Mouse (Mus musculus) cerebellum, postnatal 36 days (tissue): ENCODE measurements at regions not wholly inside any gene's neighbourhood (a gene's known extent, or its start where the extent isn't known, plus 50 kb on each side); places are given as distances from the start of the nearest gene placed in this dataset.

Experiments used
- DNase-seq, 2 experiments: peaks; one replicate each; pipeline ENCODE4 v3.0.0; 2021 to 2022; ENCODE audit warnings: mixed read lengths in 2 of 2

DNA sequence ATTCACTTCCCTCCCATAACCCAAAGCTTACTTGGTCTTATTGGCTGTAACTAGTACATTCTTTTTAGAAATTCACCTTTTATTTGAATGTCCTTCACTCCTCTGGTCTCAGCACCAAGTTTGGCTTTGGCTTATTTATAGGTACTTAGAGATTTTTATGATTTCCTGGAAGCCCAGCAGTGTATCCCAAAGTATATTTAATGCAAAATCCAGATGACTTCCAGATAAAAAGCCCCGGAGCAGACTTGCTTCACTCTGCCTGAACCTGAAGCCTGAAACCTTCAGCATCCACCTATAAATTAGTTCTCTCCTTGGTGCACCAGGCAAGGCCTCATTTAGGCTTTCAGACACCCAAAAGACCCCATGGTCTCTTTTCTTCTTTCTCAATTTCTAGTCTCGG lies 250.8 kb downstream of the Tle4 start:
- DNase-seq = no peak

DNA sequence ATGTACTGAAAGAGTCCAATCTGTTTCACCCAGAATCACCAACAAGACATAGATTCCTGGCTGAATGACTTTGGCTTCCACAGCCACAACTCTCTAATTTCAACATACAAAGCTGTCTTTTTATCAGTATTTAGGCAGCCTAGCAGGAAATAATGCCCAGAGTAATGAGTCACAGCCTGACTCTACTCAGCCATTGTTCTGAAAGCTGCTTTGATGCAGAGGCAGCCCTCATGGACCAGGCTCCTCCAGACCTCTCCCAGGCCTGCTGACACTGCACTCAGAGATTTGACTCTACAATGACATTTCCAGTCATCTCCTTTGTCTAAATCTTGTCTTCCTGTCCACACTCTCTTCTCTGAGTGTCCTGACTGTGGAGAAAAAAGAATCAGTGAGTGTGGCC lies 250.4 kb downstream of the Tle4 start:
- DNase-seq = no peak

DNA sequence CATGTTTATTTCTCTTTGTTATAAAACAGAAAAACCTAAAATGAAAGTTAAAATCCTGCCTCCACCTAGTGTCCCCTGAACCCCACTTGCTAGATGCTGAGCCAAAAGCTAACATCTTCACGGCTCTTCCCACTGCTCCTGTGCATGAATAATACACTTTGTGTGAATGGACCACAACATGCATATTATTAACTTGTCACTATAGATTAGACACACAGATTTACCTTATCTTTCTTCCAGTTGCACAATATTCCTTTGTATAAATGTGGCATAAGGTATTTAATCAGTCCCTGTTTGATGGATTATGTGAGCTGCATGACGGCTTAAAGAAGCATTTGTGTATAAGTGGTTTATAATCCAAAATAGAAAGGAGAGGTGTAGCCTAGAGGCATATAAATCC lies 248.1 kb downstream of the Tle4 start:
- no peak for DNase-seq

DNA sequence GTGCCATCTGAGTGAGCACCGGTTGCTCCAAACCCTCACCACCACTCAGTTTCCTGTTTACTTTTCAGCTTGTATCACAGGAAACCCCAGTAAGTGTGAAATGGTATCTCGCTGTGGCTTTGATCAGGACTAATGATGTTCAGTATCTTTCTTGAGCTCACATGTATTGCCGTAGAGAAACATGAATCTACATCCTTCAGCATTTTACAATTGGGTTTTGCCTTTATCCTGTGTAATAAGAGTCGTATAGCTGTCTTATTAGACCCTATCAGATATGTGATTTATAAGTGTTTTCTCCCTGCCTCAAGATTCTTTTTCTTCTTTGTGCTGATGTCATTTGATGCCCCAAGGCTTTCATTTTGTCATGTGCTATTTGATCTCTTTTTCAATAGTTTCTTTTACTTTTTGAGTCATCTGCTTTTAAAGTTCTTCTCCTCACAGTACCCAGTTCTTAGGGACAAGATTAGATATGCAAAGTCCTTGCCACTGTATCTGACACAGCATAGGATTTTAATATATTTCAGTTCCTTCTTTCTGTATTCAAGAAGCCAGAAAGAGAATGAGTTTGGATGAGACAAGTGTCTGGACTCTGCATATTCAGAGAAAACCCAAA lies 246.0 kb downstream of the Tle4 start:
- no peak for DNase-seq

DNA sequence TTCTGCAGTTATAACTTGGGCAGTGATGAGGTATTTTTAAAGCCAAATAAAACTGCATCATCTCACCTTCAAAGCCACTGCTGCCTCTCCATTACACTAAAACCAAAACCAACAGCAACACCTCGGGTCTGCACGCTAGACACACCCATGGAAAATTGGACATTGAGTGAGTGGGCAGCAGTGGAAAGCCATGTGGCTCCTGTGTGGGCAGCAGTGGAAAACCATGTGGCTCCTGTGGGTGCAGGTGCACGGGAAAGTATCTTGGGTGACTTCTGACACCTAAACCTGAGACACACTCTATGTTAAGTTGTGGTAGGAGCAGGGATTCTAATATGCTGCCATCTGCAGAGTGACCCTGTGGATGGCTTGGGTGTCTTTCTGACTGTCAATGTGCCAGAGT lies 245.3 kb downstream of the Tle4 start:
- DNase-seq = no peak

DNA sequence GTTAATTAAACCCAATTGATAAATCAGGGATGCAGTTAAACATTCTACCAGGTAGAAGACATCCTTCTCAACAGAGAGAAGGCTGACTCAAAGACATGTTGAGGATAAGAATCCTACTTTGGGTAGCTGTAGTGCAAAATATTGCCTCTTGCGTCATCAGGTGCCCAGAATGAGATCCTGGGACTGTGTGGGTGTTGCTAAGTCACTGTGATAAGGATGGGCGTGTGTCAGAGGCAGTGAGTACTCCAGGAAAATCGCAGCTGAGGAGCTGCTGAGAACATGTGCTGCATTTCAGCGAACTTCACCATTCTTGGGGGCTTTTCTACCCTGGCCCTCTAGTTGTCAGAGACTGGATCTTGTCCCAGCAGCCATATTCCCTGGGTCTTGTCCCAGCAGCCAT lies 244.7 kb downstream of the Tle4 start:
- no peak for DNase-seq

DNA sequence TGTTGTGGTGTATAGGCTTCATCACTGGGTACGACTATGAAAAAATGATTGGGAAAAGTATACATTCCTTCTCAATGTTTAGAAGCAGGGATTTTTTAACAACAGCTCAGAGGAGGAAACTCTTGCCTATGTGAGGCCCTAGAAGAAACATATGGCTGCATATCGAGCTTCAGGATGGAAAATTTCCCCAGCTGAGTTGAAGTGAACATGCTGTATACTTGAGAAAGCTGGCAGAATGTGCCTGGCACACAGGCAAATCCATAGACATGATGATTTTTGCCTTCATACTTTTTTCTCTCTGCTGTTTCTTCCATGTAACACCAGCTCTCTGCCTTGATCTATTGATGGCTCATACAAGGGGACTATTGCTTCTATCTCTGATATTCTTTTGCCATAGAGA lies 242.7 kb downstream of the Tle4 start:
- no peak for DNase-seq

DNA sequence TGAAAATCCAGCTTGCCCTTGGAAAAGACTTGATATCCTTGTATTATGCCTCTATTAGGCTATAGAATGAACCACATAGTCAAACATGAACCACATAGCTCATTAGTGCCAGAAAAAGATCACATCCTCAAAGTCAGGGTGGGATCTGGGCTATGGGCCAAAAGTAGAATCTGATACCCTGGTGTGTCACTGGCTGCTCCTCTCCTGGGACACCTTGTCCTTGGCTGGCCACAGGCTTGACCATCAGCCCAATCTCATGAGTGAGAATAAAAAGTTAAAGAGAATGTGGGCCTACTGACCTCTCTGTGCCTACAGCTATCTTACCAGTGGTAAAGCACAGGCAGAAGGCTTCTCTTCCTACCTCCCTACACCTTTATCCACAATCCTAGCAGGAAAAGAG lies 241.9 kb downstream of the Tle4 start:
- no peak for DNase-seq

DNA sequence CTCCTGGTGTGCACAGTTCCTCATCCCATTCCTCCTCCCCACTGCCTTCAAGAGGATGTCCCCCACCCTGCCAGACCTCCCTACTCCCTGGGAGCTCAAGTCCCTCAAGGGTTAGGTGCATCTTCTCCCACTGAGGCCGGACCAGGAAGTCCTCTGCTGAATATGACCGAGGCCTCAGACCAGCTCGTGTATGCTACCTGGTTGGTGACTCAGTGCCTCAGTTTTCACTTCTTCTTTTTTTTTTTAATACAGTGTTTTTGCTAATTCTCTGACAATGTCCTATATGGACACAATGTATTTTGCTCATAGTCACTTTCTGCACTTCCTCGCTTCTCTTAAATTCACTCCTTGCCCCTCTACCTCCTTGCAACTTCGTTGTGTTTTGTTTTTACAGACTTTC lies 237.2 kb downstream of the Tle4 start:
- no peak for DNase-seq

DNA sequence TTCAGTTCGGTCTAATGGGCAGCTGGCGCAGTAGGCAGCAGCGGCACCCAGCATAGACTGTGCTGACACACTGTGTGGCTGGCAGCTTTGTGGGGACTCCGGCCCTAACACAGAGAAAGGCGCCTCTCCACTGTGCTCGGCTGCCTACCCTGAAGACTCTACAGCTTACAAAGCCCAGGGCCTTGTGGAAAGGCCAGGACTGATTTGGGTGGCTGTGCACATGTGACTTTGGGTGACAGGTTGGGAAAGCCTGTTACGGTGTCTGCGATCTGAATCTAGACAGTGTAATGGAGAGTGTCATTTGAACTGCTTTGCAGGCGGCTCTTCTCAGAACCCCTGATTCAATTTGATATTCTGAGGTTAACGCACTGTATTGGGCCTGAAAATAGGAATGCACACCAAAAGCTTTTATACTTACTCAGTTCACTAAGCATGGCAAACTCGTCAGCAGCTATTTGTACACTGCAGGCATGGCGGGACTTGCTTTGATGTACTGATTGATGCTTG lies 228.7 kb downstream of the Tle4 start:
- no peak for DNase-seq

DNA sequence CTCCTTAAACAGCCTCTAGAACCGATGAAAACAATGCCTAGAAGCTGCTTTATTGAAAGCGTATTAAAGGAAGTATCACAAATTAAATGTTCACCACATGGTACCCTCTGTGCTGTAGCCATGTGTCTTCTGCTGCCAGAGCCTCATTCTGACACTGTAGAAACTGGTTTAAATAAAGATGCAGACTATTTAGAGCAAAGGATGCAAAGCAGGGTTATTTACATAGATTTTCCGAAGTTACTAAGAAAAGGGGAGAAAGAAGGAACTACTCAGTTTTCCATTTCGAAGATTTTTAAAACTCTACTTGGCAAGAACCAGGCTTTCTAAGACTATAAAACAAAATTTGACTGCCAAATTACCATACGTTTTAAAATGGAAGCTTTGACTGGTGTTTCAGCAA lies 226.5 kb downstream of the Tle4 start:
- DNase-seq = no peak

DNA sequence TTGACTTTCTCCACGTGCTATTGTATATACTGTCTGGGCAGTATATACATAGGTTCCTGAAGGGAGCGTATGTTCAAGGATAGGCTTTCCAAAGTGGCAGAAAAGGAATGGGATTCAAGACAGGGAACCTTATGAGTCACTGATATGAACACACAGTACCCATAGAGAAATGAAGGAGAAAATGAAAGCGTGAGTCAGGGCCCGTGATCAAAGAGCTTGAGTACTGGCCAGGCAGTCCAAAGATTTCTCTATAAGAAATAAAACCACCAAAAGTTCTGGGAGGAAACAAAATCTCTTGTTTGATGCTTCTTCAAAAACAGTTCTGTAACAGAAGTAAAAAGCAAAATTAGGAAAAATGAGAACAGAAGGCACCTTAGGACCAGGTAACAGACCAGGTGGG lies 223.9 kb downstream of the Tle4 start:
- no peak for DNase-seq

DNA sequence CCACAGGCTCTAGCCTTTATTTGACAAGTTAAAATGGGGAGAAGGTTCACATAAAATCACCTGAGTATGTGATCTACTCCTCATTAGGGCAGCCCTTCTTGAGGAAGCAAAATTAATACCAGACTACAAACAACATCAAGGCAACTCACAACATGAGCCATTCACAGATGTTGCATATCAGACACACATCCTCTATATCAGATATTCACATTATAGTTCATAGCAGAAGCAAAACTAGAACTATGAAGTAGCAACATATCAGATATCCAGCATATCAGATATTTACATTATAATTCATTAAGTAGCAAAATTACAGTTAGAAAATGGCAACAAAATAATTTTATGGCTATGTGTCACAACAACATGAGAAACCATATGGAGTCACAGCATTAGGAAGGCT lies 217.0 kb downstream of the Tle4 start:
- no peak for DNase-seq

DNA sequence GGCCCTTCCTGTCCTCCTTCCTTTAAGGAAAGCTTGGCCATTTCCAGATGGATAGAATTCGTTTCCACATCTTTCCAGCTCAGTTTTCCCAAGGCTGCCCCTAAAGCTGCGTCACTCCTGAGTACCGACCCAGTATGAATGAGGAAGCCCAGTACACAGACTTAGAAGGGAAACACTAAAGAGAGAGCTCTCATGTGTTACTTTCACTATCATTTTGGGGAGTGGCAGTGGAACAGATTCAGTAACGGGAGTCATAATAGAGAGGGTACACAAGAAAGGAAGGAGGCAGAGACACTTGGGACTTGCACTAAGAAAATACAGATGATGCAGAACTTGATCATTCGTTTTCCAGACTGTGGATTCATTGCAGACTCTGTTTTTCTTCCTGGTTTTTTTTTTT lies 210.1 kb downstream of the Tle4 start:
- no peak for DNase-seq

DNA sequence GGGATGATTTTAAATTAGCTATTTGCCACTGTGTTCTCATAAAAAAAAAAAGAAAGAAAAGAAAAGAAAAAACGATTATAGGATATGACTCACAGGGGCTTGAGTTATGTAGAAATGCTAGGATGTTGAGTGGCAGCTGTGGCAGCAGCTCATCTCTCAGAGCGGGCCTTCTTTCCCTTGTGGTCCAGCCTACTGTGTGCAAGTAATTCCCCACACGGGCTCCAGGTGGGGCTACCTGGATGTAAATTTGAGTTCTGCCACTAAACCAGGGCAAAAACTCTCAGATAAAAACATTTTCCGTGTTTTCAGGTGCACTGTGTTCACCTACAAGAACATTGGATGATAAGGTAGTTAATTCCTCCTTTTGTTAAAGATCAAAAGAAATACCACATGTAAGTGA lies 209.3 kb downstream of the Tle4 start:
- DNase-seq = peak in 1 of 2 experiments; percentile 4

DNA sequence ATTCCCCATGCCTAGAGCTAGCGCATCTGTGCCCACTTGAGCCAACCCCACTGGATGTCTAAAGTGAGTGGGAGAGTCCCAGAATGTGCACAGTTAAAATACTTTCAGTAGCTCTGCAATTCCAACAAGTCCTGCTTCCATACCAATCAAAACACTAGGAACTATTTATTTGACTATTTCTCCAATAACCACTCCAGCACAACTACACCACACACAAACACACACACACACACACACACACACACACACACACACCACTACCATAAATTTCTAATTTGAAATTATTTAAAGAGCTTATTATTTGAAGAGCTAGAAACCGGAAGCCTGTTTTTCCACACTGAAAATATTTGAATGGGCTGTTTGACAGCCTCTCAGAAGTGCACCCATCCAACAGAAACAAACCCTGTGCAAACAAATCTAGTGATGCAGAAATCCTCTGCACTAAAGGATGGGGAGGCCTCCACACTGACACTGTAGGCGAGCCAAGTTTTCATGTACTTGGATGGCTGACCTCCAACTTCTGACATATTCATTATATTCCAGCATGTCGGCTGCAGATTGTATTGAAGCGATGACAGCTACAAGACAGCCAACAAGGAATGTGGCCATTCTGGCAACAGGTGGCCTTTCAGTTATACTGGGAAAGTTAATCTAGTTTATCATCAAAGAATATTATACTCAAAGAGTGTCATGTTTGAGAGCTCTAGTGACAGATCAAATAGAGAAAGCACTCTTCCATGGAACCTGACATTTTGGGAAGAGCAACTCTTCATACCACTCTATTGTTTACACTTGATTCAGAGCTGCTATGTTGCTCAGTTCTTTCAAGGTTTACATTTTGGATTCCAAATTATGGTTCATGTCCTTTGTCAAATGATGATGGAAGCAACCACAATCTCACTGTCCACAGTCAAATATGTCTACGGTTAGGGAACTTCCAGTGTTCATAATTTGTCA lies 207.7 kb downstream of the Tle4 start:
- no peak for DNase-seq

DNA sequence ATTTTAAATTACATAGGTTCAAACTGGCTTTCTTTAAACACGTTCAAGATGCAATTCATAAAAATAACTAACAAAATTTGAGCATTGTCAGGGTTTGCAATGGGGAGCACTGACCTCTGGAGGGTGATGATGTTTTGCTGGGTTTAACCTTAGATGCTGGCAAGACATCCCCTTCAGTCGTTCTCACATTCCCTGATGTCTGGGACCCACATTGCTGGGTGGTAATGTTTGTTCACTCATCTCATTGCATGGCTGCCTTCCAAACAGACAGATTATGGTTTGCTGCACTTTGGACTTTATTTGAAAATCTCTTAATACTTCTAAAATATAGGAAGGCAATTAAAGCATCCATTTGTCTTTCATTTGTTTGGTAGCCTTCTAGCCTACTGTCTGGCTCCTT lies 206.9 kb downstream of the Tle4 start:
- DNase-seq = no peak
